Mouse (Mus musculus): ENCODE data around the gene Asdurf. TPM values are rescaled to one million over a fixed set of nuclear protein-coding genes. Genes with fewer than 3 reads are reported as not detected.
"Not testable (repeated sequence)": the region's sequence is repeated elsewhere in the genome, so short reads cannot be mapped to it uniquely, and the experiment has no call there.

Gene Asdurf
- 6.1 and 8.0 TPM in 2 replicates for polyA plus RNA-seq (2014; fragmentation: Nextera tagmentation; extraction: Ambion mirVana)

- DNase-seq (peak; percentile 98), ATAC-seq (ENCODE audit: insufficient read depth) (peak; percentile 100)
- H3K9ac ChIP-seq, result peak within 1 kb of the TSS; percentile 88
- H3K27ac ChIP-seq (ENCODE audit: low read depth), result peak within 1 kb of the TSS; percentile 87
- H3K4me2 ChIP-seq, result peak within 1 kb of the TSS; percentile 69
- peak; percentile 65 for TF ChIP-seq CTCF (IDR thresholded peaks at IDR 0.05; ENCODE audit: low read depth)
- H3K36me3 ChIP-seq (ENCODE audit: insufficient read depth), result peaks cover 20% of the 10 kb centered on the region
- H3K4me3 ChIP-seq (ENCODE audit: low read depth, low read length), result peak within 1 kb of the TSS; percentile 86
- under 1% methylated on average over 44 of the region's 44 CpGs for WGBS
- H3K9me3 ChIP-seq (ENCODE audit: low read depth, low read length), result no peaks in the 10 kb centered on the region
- H3K27me3 ChIP-seq (ENCODE audit: insufficient read depth, low read length), result no peaks in the 10 kb centered on the region
- H3K4me1 ChIP-seq (ENCODE audit: insufficient read depth), result peaks cover 5% of the 10 kb centered on the region
These were observed at the start of gene Asdurf, which contains the start of the genes Gm28551 and Asnsd1 for GRCm38 (mm10) chr1:53352327-53353261. Asdurf (minus strand) TSS chr1:53352619. Gm28551 (minus strand) TSS chr1:53352667. Asnsd1 (minus strand) TSS chr1:53352752.

- H3K9me3 ChIP-seq (ENCODE audit: low read depth, low read length); H3K27me3 ChIP-seq (ENCODE audit: insufficient read depth, low read length); H3K36me3 ChIP-seq (ENCODE audit: insufficient read depth); H3K4me3 ChIP-seq (ENCODE audit: low read depth, low read length); H3K9ac ChIP-seq; H3K4me1 ChIP-seq (ENCODE audit: insufficient read depth); H3K27ac ChIP-seq (ENCODE audit: low read depth): not testable (repeated sequence)
- DNase-seq (peak; percentile 52), ATAC-seq (ENCODE audit: insufficient read depth) (peak; percentile 47; the same call in 1 of the 2 replicates)
- H3K4me2 ChIP-seq, result peak overlapping the region; percentile 43; the same call in 1 of the 2 replicates
- 32% methylated on average over 21 of the region's 21 CpGs for WGBS
These were observed 41.7 kb upstream of the Asdurf start for GRCm38 (mm10) chr1:53393936-53394760.

GRCm38 (mm10) chr1:53388762-53389161 lies 36.3 kb upstream of the Asdurf start:
- no peaks in the 10 kb centered on the region for H3K4me1 ChIP-seq (ENCODE audit: insufficient read depth)
- H3K4me3 ChIP-seq (ENCODE audit: low read depth, low read length), result no peak overlapping the region
- WGBS, result 93% methylated on average over 10 of the region's 14 CpGs
- H3K36me3 ChIP-seq (ENCODE audit: insufficient read depth), result no peaks in the 10 kb centered on the region
- ATAC-seq (ENCODE audit: insufficient read depth), result no peak
- H3K4me2 ChIP-seq, result no peak overlapping the region
- H3K9me3 ChIP-seq (ENCODE audit: low read depth, low read length), result no peaks in the 10 kb centered on the region
- no peak for DNase-seq
- TF ChIP-seq CTCF (IDR thresholded peaks at IDR 0.05; ENCODE audit: low read depth), result no peak
- no peaks in the 10 kb centered on the region for H3K27me3 ChIP-seq (ENCODE audit: insufficient read depth, low read length)
- H3K9ac ChIP-seq, result no peak overlapping the region
- no peak overlapping the region for H3K27ac ChIP-seq (ENCODE audit: low read depth)

GRCm38 (mm10) chr1:53384085-53384688 lies 31.8 kb upstream of the Asdurf start:
- no peak overlapping the region for H3K9ac ChIP-seq
- no peaks in the 10 kb centered on the region for H3K36me3 ChIP-seq (ENCODE audit: insufficient read depth)
- ATAC-seq (ENCODE audit: insufficient read depth) (no peak), DNase-seq (no peak)
- H3K27me3 ChIP-seq (ENCODE audit: insufficient read depth, low read length), result no peaks in the 10 kb centered on the region
- H3K27ac ChIP-seq (ENCODE audit: low read depth), result no peak overlapping the region
- H3K4me2 ChIP-seq, result no peak overlapping the region
- no peak overlapping the region for H3K4me3 ChIP-seq (ENCODE audit: low read depth, low read length)
- TF ChIP-seq CTCF (IDR thresholded peaks at IDR 0.05; ENCODE audit: low read depth), result no peak
- H3K9me3 ChIP-seq (ENCODE audit: low read depth, low read length), result no peaks in the 10 kb centered on the region
- 68% methylated on average over 6 of the region's 6 CpGs for WGBS
- H3K4me1 ChIP-seq (ENCODE audit: insufficient read depth), result no peaks in the 10 kb centered on the region

- no peak for TF ChIP-seq CTCF (IDR thresholded peaks at IDR 0.05; ENCODE audit: low read depth)
- H3K4me1 ChIP-seq (ENCODE audit: insufficient read depth), result no peaks in the 10 kb centered on the region
- no peak overlapping the region for H3K4me2 ChIP-seq
- WGBS, result 68% methylated on average over 3 of the region's 3 CpGs
- H3K9ac ChIP-seq, result no peak overlapping the region
- H3K36me3 ChIP-seq (ENCODE audit: insufficient read depth), result no peaks in the 10 kb centered on the region
- no peak overlapping the region for H3K27ac ChIP-seq (ENCODE audit: low read depth)
- H3K27me3 ChIP-seq (ENCODE audit: insufficient read depth, low read length), result no peaks in the 10 kb centered on the region
- ATAC-seq (ENCODE audit: insufficient read depth) (no peak), DNase-seq (no peak)
- no peak overlapping the region for H3K4me3 ChIP-seq (ENCODE audit: low read depth, low read length)
- no peaks in the 10 kb centered on the region for H3K9me3 ChIP-seq (ENCODE audit: low read depth, low read length)
These were observed 25.3 kb upstream of the Asdurf start for GRCm38 (mm10) chr1:53377731-53378130.

GRCm38 (mm10) chr1:53375965-53376364 lies 23.5 kb upstream of the Asdurf start:
- ATAC-seq (ENCODE audit: insufficient read depth); DNase-seq; H3K27ac ChIP-seq (ENCODE audit: low read depth); H3K27me3 ChIP-seq (ENCODE audit: insufficient read depth, low read length); H3K9me3 ChIP-seq (ENCODE audit: low read depth, low read length); H3K9ac ChIP-seq; H3K36me3 ChIP-seq (ENCODE audit: insufficient read depth); H3K4me2 ChIP-seq; H3K4me1 ChIP-seq (ENCODE audit: insufficient read depth); H3K4me3 ChIP-seq (ENCODE audit: low read depth, low read length): not testable (repeated sequence)
- 75% methylated on average over 2 of the region's 2 CpGs for WGBS
